Mouse (Mus musculus) urinary bladder, postnatal 0 days (tissue): ENCODE measurements around the gene Gm5483. TPM values are rescaled to one million over a fixed set of nuclear protein-coding genes. Genes with fewer than 3 reads are reported as not detected.

Source experiments
- polyA plus RNA-seq: library from polyadenylated mRNA; unstranded; fragments of >200 nt; fragmentation: Nextera tagmentation; extraction: Ambion mirVana; gene quantifications from 2 replicates; pipeline ENCODE4 v1.2.1, GENCODE M21; 2015

Gene Gm5483
- 4.8 and 21.3 TPM in 2 replicates for polyA plus RNA-seq

GRCm38 (mm10) chr16:36183912-36184311 is at the start of gene Gm5483:
Gene Gm5483 (plus strand): TSS chr16:36184212.

GRCm38 (mm10) chr16:36156402-36156975 is 27.5 kb upstream of the Gm5483 start, which contains the start of gene Stfa2l1:
Gene Stfa2l1 (plus strand): TSS chr16:36156811.

GRCm38 (mm10) chr16:36209967-36210453 is 26.0 kb downstream of the Gm5483 start, which contains the start of gene Gm5416:
Gene Gm5416 (plus strand): TSS chr16:36210403.

GRCm38 (mm10) chr16:36221168-36221567 is 37.2 kb downstream of the Gm5483 start, which contains the start of gene 2010005H15Rik:
Gene 2010005H15Rik (plus strand): TSS chr16:36221468.

Other genes with a start within 250 kb of the Gm5483 start
- 10.9 and 11.2 TPM in 2 replicates for gene Parp9, start 245.7 kb upstream of the Gm5483 start, polyA plus RNA-seq
- 6.7 and 7.5 TPM in 2 replicates for gene Dtx3l, start 245.1 kb upstream of the Gm5483 start, polyA plus RNA-seq
- gene Kpna1, start 205.5 kb upstream of the Gm5483 start, polyA plus RNA-seq = 25.5 and 29.9 TPM in 2 replicates
- gene Wdr5b, start 143.0 kb upstream of the Gm5483 start, polyA plus RNA-seq = 4.1 and 4.4 TPM in 2 replicates
- 404 and 449 TPM in 2 replicates for gene Fam162a, start 112.6 kb upstream of the Gm5483 start, polyA plus RNA-seq
- 44.0 and 50.9 TPM in 2 replicates for gene Ccdc58, start 112.5 kb upstream of the Gm5483 start, polyA plus RNA-seq
- gene Csta1, start 53.0 kb upstream of the Gm5483 start, polyA plus RNA-seq = 1.3 and 1.4 TPM in 2 replicates
- 0.47 and 7.8 TPM in 2 replicates for gene Stfa2l1, start 27.4 kb upstream of the Gm5483 start, polyA plus RNA-seq
- gene Gm5416, start 26.2 kb downstream of the Gm5483 start, polyA plus RNA-seq = 3.4 TPM in 1 of 2 replicates, not detected in the other
- 3.6 and 37.1 TPM in 2 replicates for gene 2010005H15Rik, start 37.3 kb downstream of the Gm5483 start, polyA plus RNA-seq
- 5.1 and 29.0 TPM in 2 replicates for gene Stfa1, start 92.7 kb downstream of the Gm5483 start, polyA plus RNA-seq
- gene BC117090, start 150.1 kb downstream of the Gm5483 start, polyA plus RNA-seq = not detected in 2 replicates
- gene BC100530, start 183.5 kb downstream of the Gm5483 start, polyA plus RNA-seq = 4.3 and 18.5 TPM in 2 replicates
- 1.3 and 12.5 TPM in 2 replicates for gene Stfa2, start 224.2 kb downstream of the Gm5483 start, polyA plus RNA-seq